Mouse (Mus musculus) MEL-GATA-1-ER (cell line): ENCODE results near the gene Tmem123.
A peak's percentile ranks its signal among the peaks of the same experiment; 100 is the strongest.

Source experiments
- DNase-seq: peaks from one replicate; pipeline ENCODE4 v3.0.0-alpha.2; 2012; ENCODE audit warnings: low read depth; ENCODE audit errors: extremely low read depth

Tmem123 gene

GRCm38 (mm10) chr9:7824916-7825315 is 61.1 kb downstream of the Tmem123 start:
- no peak for DNase-seq

DNA sequence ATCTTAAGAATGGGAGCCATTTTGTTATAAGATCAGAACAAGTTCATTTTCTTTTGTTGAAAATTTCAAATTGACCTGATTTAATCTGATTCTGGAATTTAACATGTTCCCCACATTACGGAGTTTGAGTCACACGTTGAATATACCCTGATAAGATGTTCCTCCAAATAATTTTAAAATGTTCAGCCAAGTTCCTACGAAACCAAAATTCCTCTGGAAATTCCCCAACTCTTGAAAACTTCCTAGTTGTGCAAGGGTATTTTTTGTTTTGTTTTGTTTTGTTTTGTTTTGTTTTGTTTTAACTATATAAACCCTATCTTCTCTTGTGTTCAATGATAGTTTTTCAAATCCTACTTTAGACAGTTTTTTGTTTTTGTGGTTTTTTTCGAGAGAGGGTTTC is 64.9 kb downstream of the Tmem123 start:
- no peak for DNase-seq

GRCm38 (mm10) chr9:7829531-7830528 is 66.0 kb downstream of the Tmem123 start:
- DNase-seq = peak; percentile 87

DNA sequence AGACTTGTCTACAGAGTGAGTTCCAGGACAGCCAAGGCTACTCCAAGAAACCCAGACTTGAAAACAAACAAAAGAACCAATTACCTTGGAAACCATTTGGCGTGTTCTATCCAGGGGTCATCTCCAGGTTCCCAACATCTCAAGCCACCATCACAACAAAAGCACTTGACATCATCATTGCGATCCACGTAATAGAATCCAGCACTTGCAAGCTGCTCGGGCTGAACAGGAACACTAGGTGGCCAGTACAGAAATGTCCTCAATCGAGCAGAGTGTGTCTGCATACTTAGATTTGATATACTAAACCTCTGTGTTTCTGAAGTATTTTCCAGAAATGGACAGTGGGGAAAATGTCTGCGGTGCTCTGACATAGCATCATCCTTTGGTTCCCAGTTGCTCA is 69.6 kb downstream of the Tmem123 start:
- no peak for DNase-seq

DNA sequence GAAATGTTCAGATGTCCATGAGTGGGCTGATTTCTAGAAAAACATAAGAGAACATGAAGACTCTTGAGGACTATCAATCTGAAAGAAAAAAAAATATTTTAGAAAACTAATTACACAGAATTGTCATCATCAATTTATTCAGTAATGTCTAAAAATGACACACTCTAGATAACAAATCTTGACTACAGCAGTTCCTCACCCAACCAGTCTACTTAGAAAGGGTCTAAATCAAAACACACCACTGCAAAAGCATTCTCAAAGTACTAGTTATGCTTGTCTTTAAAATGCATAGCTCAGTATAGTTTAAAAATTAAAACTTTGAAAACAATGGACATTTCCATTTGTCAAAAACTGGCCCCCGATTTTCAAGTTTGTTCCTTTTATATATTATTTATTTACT is 71.5 kb downstream of the Tmem123 start:
- DNase-seq = no peak

DNA sequence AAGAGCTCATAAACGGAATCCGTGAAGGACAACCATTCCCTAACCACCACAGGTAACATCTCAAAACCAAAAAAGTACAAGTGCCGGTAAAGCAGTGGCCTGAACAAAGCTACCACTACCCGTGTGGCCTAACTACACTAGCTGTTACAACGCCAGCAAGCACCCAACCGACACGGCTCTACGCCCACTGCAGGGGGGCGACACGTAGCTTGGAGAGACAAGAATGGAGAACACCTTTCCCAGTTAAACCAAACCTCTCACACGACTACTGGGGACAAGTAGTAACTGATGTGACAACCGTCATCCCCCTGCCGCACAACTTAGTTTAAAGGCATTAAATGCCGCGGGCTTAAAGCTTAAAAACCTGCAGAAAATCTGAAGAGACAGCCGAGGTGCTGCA is 72.5 kb downstream of the Tmem123 start:
- peak; percentile 64 for DNase-seq

DNA sequence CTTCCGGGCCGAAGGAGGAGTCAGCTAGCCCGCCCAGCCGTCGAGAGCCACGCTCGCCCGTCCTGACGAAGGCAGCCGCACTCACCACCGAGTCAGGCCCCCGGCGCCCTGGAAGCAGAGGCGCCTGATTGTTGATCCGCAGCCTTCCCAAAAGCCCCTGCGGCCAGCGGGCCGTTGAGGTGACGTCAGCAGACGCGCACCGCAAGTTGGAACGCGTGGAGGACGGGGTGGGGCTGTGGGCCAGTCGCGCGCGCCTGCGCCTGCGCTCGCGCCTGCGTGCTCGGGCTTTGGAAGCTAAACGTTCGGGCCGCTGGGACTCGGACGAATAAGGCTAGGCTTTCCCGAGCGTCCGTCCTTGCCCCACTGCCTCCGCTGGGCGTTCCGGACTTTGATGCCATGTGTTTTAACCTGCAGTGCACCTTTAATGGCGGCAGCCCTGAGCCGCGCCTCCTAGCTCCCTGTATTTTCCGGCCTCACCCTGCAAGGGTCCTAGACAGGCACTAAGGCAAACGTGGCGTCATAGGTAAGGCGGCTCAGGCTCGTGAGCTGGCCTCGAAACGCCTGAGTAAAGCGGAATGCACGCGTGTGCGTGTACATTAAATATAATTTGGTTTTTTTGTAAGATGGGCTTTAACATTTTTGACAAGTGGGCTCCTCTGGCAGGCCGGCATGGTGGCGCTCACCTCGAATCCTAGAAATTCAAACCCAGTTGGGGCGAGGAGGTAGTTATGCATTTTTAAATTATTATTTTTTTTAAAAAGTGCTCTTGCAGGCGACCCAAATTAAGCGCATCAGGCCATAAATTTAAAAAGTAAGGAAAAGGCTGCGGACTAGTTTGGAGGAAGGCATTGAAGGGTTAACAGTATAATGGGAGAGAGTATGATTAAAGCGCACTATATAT is 73.3 kb downstream of the Tmem123 start, which contains the start of gene Birc2:
Gene Birc2 (minus strand): TSS at position 160 of the 901 bp plus-strand sequence.
- DNase-seq = peak; percentile 95

DNA sequence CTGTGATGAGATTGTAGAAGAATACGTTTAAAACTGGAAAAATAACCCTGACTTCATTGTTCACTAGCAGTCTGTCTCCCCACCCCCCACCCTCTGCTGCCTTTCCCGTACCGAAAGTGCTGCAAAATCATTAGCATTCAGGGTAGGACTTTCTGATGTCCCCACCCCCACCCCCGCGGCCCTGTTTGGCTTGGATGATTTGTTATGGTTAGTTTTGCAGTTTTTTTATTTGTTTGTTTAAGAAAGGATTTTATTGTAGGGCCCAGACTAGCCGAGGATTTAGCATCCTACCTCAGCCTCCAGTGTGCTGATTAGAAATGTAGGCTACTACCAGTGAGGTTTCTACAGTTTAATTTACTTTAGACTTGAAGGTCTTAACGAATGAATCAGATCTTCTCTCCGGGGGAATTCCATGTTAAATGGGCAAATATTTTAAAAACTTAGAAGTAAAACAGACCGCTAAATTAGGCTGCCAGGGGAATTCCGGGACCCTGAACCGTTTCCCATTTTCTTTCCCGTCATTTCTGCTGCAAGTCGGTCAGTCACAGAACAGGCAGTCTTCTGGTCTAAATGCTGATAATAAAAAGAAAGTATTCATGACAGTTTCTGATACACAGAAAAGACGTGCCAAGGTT is 74.1 kb downstream of the Tmem123 start:
- peak; percentile 52 for DNase-seq

DNA sequence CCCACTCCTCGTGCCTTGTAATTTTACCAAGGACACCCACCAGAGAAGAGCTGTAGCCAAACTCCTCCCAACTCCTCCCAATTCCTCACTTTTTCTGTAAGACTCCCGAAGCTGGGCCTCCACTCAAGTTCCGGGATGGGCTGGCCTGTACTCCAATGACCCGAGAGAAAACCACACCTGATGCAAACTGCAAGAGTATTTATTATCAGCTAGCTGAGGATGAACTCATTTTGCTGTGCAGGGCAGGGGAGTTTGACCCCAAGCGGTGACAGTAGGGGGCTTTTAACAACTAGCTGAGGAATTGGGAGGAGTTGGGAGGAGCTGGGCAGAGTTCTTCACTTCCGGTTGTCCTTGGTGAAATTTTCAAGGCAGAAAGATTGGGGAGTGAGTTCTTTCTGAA is 77.4 kb downstream of the Tmem123 start:
- DNase-seq = no peak
